In the genomic region with DNA sequence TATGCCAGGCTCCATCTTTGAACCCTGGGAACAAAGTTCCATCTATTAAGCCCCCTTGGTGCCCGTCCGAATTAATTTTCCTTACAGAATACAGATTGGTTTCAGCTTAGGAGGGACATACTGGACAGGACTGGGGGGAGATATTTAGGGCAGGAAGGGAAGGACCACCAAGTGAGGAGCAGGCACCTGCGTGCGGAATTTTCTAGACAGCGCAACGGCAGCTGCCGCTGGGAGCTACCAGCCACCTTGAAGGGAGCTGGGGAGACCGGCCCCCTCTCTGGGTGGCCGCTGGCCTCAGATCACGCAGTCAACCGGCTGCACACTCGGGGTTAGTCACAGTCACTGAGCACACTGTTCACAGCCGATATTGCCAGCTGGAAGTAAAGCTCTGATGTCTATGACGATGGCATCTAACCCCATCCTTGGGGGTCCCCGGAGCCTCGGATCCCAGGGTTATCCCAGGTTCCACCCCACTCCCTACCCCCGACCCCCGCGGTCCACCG, we compare ENCODE assay signal across 17 mouse cellular contexts. TPM values are rescaled to one million over a fixed set of nuclear protein-coding genes. Genes with fewer than 3 reads are reported as not detected.
A peak's percentile ranks its signal among the peaks of the same experiment; 100 is the strongest.
DNase-seq lines count a peak whose midpoint lies in the region; ATAC-seq lines count a peak whose summit lies in the region.
"Had no signal": no experiment of that assay in that cellular context is flagged by ENCODE, and none has a peak within 500 bp of the region (broad histone marks: within the 10 kb centered on the region; RNA-seq: fewer than 3 reads in every experiment).

No protein-coding gene starts in this region.

- peaks cover 100% of the 10 kb centered on the region for H3K4me1 ChIP-seq in heart, embryonic 10.5 days
- H3K4me1 ChIP-seq in neural tube, embryonic 11.5 days (ENCODE audit: control insufficient read depth, insufficient read depth, low read length), result peaks cover 95% of the 10 kb centered on the region
- peaks cover 100% of the 10 kb centered on the region for H3K4me1 ChIP-seq in midbrain, embryonic 13.5 days (replicated peaks)
- peaks cover 78% of the 10 kb centered on the region for H3K4me1 ChIP-seq in liver, embryonic 12.5 days

- no peaks in the 10 kb centered on the region for H3K27me3 ChIP-seq in heart, embryonic 10.5 days (ENCODE audit: insufficient read depth, poor library complexity, severe bottlenecking)
- H3K27me3 ChIP-seq in neural tube, embryonic 11.5 days (ENCODE audit: control insufficient read depth, insufficient read depth, low read length), result no peaks in the 10 kb centered on the region
- H3K27me3 ChIP-seq in midbrain, embryonic 13.5 days, result 0 out of 2 replicates have a peak, but pooled peaks cover 2% of the 10 kb centered on the region
- H3K27me3 ChIP-seq in liver, embryonic 12.5 days (replicated peaks), result no peaks in the 10 kb centered on the region; the same call in 1 of the 2 replicates
- H3K27me3 ChIP-seq: embryonic facial prominence, embryonic 12.5 days; intestine, embryonic 15.5 days had no signal

- no peaks in the 10 kb centered on the region for H3K9me3 ChIP-seq in heart, embryonic 10.5 days
- no peaks in the 10 kb centered on the region for H3K9me3 ChIP-seq in neural tube, embryonic 11.5 days (ENCODE audit: control insufficient read depth, low read length)
- H3K9me3 ChIP-seq in midbrain, embryonic 13.5 days, result no peaks in the 10 kb centered on the region
- no peaks in the 10 kb centered on the region for H3K9me3 ChIP-seq in liver, embryonic 12.5 days (replicated peaks)
- H3K9me3 ChIP-seq: embryonic facial prominence, embryonic 12.5 days; intestine, embryonic 15.5 days had no signal

- intact Hi-C loops in heart, postnatal 14 days (cut with DNase I), result no loop called here

- H3K4me3 ChIP-seq in heart, embryonic 10.5 days, result no peak overlapping the region
- H3K4me3 ChIP-seq in neural tube, embryonic 11.5 days (ENCODE audit: low read depth, low read length), result no peak overlapping the region
- no peak overlapping the region for H3K4me3 ChIP-seq in midbrain, embryonic 13.5 days (replicated peaks)
- H3K4me3 ChIP-seq in liver, embryonic 12.5 days, result no peak overlapping the region
- H3K4me3 ChIP-seq: embryonic facial prominence, embryonic 12.5 days; intestine, embryonic 15.5 days had no signal

- WGBS in heart, embryonic 10.5 days, result 88% methylated on average over 20 of the region's 20 CpGs
- 48% methylated on average over 17 of the region's 20 CpGs for WGBS in neural tube, embryonic 11.5 days
- 35% methylated on average over 20 of the region's 20 CpGs for WGBS in midbrain, embryonic 13.5 days
- whole genome bisulfite sequencing in liver, embryonic 12.5 days (ENCODE audit: insufficient replicate concordance), result 81% methylated on average over 20 of the region's 20 CpGs

- no peak for ATAC-seq in neural tube, embryonic 11.5 days (ENCODE audit: insufficient read depth, low FRiP score, low TSS enrichment)
- ATAC-seq in midbrain, embryonic 13.5 days, result no peak
- no peak for ATAC-seq in liver, embryonic 12.5 days
- no peak for ATAC-seq in frontal cortex, adult (ENCODE audit: low TSS enrichment)
- ATAC-seq: intestine, embryonic 15.5 days; liver, postnatal 0 days had no signal

- H3K9ac ChIP-seq in neural tube, embryonic 11.5 days (ENCODE audit: low read length), result no peak overlapping the region
- peak overlapping the region; percentile 40; the same call in 1 of the 2 replicates for H3K9ac ChIP-seq in midbrain, embryonic 13.5 days (replicated peaks)
- no peak overlapping the region for H3K9ac ChIP-seq in liver, embryonic 12.5 days
- H3K9ac ChIP-seq: intestine, embryonic 15.5 days; liver, postnatal 0 days had no signal

- DNase-seq in heart, embryonic 10.5 days (ENCODE audit: low spot score), result no peak
- DNase-seq in heart, postnatal 14 days, result no peak
- DNase-seq in neural tube, embryonic 11.5 days (ENCODE audit: low spot score), result no peak
- no peak for DNase-seq in neural tube, embryonic 10.5 days (ENCODE audit: extremely low spot score, low spot score)
- DNase-seq in left cerebral cortex, adult 18-20 months (ENCODE audit: low spot score in 2 of 2), result no peak
- DNase-seq: B cell, adult 2 months; cerebellum, postnatal 36 days; gastrocnemius, postnatal 10 days; heart, postnatal 10 days; layer of hippocampus, postnatal 36 days; liver, postnatal 0 days had no signal

- no peak overlapping the region for H3K4me2 ChIP-seq in neural tube, embryonic 11.5 days (ENCODE audit: low read depth)
- H3K4me2 ChIP-seq in midbrain, embryonic 13.5 days (replicated peaks), result no peak overlapping the region
- H3K4me2 ChIP-seq in liver, embryonic 12.5 days, result no peak overlapping the region
- H3K4me2 ChIP-seq: embryonic facial prominence, embryonic 12.5 days; intestine, embryonic 15.5 days had no signal

- H3K27ac ChIP-seq in heart, embryonic 10.5 days, result peak overlapping the region; percentile 78
- peak overlapping the region; percentile 96 for H3K27ac ChIP-seq in neural tube, embryonic 11.5 days (ENCODE audit: low read depth, low read length)
- peak overlapping the region; percentile 88; the same call in 1 of the 2 replicates for H3K27ac ChIP-seq in midbrain, embryonic 13.5 days
- H3K27ac ChIP-seq in liver, embryonic 12.5 days, result no peak overlapping the region
- H3K27ac ChIP-seq: embryonic facial prominence, embryonic 12.5 days; intestine, embryonic 15.5 days had no signal

- no peaks in the 10 kb centered on the region for H3K36me3 ChIP-seq in heart, embryonic 10.5 days
- H3K36me3 ChIP-seq in neural tube, embryonic 11.5 days (ENCODE audit: control insufficient read depth, insufficient read depth, low read length), result no peaks in the 10 kb centered on the region
- H3K36me3 ChIP-seq in midbrain, embryonic 13.5 days, result no peaks in the 10 kb centered on the region
- H3K36me3 ChIP-seq in liver, embryonic 12.5 days, result no peaks in the 10 kb centered on the region
- H3K36me3 ChIP-seq: embryonic facial prominence, embryonic 12.5 days; intestine, embryonic 15.5 days had no signal

RNA-seq across cellular contexts. Expression of a gene that starts 32.9 kb away (rescaled TPM):
- 5.7 and 6.7 TPM in 2 replicates for polyA plus RNA-seq in heart, embryonic 10.5 days (2016; fragmentation: Nextera tagmentation; extraction: Ambion mirVana)
- 10 to 100 TPM; 33.2 to 35.2 TPM for total RNA-seq in heart, postnatal 14 days (2021)
- 18.9 and 20.3 TPM in 2 replicates for polyA plus RNA-seq in neural tube, embryonic 11.5 days (2014; fragmentation: Nextera tagmentation; extraction: Ambion mirVana)
- 19.5 and 21.5 TPM in 2 replicates for polyA plus RNA-seq in midbrain, embryonic 13.5 days (2015; fragmentation: Nextera tagmentation; extraction: Ambion mirVana)
- polyA plus RNA-seq in liver, embryonic 12.5 days (2016; fragmentation: Nextera tagmentation; extraction: Ambion mirVana), result 3.3 and 3.4 TPM in 2 replicates
- 10 to 100 TPM; 75.6 to 77.6 TPM for total RNA-seq in left cerebral cortex, adult 18-20 months (2021)
- total RNA-seq: monocyte, adult 5-6 weeks had no signal
